Mouse (Mus musculus) heart, postnatal 0 days (tissue): ENCODE measurements at regions not wholly inside any gene's neighbourhood (a gene's known extent, or its start where the extent isn't known, plus 50 kb on each side); places are given as distances from the start of the nearest gene placed in this dataset.
A peak's percentile ranks its signal among the peaks of the same experiment; 100 is the strongest.

Experiments
- ATAC-seq: fragments of 200-750 bp; cut with Nextera tagmentation; 2 replicates; pipeline ENCODE4 v1.8.0; 2017; ENCODE audit warnings: low read depth, moderate number of reproducible peaks, moderate library complexity; ENCODE audit not compliant: insufficient read depth
- DNase-seq: peaks from one replicate; pipeline ENCODE4 v3.0.0-alpha.2; 2016; ENCODE audit warnings: low spot score
- H3K27ac ChIP-seq: fragments of 300-500 bp; sonication (generic); 2 replicates; pipeline ENCODE4 v1.5.1; 2014; ENCODE audit warnings: low read depth, mild to moderate bottlenecking
- H3K27me3 ChIP-seq: fragments of 300-500 bp; sonication (generic); 2 replicates; pipeline ENCODE4 v1.6.1; 2014; ENCODE audit warnings: low read length, mixed read lengths; ENCODE audit not compliant: control insufficient read depth, insufficient read depth
- H3K36me3 ChIP-seq: fragments of 300-500 bp; sonication (generic); replicated peaks from 2 replicates; pipeline ENCODE4 v1.6.1; 2014; ENCODE audit warnings: low read length, mixed read lengths; ENCODE audit not compliant: control insufficient read depth, insufficient read depth
- H3K4me1 ChIP-seq: fragments of 300-500 bp; sonication (generic); 2 replicates; pipeline ENCODE4 v1.6.1; 2014; ENCODE audit warnings: antibody characterized with exemption; ENCODE audit not compliant: control insufficient read depth, insufficient read depth
- H3K4me2 ChIP-seq: fragments of 300-500 bp; sonication (generic); 2 replicates; pipeline ENCODE4 v1.6.1; 2014; ENCODE audit warnings: low read depth, mild to moderate bottlenecking, low read length, moderate library complexity
- H3K4me3 ChIP-seq: fragments of 300-500 bp; sonication (generic); 2 replicates; pipeline ENCODE4 v1.5.1; 2014; ENCODE audit warnings: low read depth, low read length
- H3K9ac ChIP-seq: fragments of 300-500 bp; sonication (generic); replicated peaks from 2 replicates; pipeline ENCODE4 v1.6.1; 2014; ENCODE audit warnings: low read depth, low read length, mixed read lengths
- H3K9me3 ChIP-seq: fragments of 300-500 bp; sonication (generic); replicated peaks from 2 replicates; pipeline ENCODE4 v1.6.1; 2016; ENCODE audit warnings: low read length; ENCODE audit not compliant: control insufficient read depth
- CTCF ChIP-seq: IDR thresholded peaks from 2 replicates; pipeline ENCODE4 v1.5.1; 2016; ENCODE audit warnings: antibody characterized with exemption, control low read depth, low read depth
- EP300 ChIP-seq: IDR thresholded peaks from 2 replicates; pipeline ENCODE4 v1.6.1; 2016; ENCODE audit warnings: antibody characterized with exemption, low read depth
- WGBS: fragments of 180-500 bp; shearing (Covaris S2); extraction: QIAGEN DNeasy Blood & Tissue Kit; methylation state at CpG from one replicate; pipeline ENCODE4 v1.1.7; 2014; 5-methylcytosine and 5-hydroxymethylcytosine counted together

GRCm38 (mm10) chr1:151125028-151125659, 57.2 kb upstream of the Gm47985 start:
- peaks cover 22% of the 10 kb centered on the region for H3K4me1 ChIP-seq
- H3K4me2 ChIP-seq = no peak overlapping the region
- H3K27me3 ChIP-seq = no peaks in the 10 kb centered on the region
- no peaks in the 10 kb centered on the region; the same call in 1 of the 2 replicates for H3K9me3 ChIP-seq
- H3K9ac ChIP-seq = no peak overlapping the region
- WGBS = 87% methylated on average over 9 of the region's 9 CpGs
- DNase-seq (no peak), ATAC-seq (no peak)
- no peaks in the 10 kb centered on the region for H3K36me3 ChIP-seq
- H3K4me3 ChIP-seq = no peak overlapping the region
- H3K27ac ChIP-seq = no peak overlapping the region
- no peak for TF ChIP-seq CTCF
- no peak for TF ChIP-seq EP300

GRCm38 (mm10) chr1:151125764-151126485, 56.4 kb upstream of the Gm47985 start:
- H3K36me3 ChIP-seq = no peaks in the 10 kb centered on the region
- ATAC-seq (no peak), DNase-seq (no peak)
- TF ChIP-seq EP300 (no peak), CTCF (no peak)
- H3K4me2 ChIP-seq = no peak overlapping the region
- 51% methylated on average over 3 of the region's 3 CpGs for whole genome bisulfite sequencing
- H3K9ac ChIP-seq = no peak overlapping the region
- H3K4me3 ChIP-seq = no peak overlapping the region
- peaks cover 26% of the 10 kb centered on the region for H3K4me1 ChIP-seq
- no peaks in the 10 kb centered on the region for H3K27me3 ChIP-seq
- H3K27ac ChIP-seq = no peak overlapping the region
- H3K9me3 ChIP-seq = no peaks in the 10 kb centered on the region; the same call in 1 of the 2 replicates

- H3K9me3 ChIP-seq = no peaks in the 10 kb centered on the region; the same call in 1 of the 2 replicates
- WGBS = 57% methylated on average over 1 of the region's 1 CpGs
- H3K36me3 ChIP-seq = no peaks in the 10 kb centered on the region
- DNase-seq (no peak), ATAC-seq (no peak)
- H3K27ac ChIP-seq = no peak overlapping the region
- no peaks in the 10 kb centered on the region for H3K27me3 ChIP-seq
- H3K9ac ChIP-seq = no peak overlapping the region
- no peak overlapping the region for H3K4me2 ChIP-seq
- H3K4me3 ChIP-seq = no peak overlapping the region
- TF ChIP-seq EP300 (no peak), CTCF (no peak)
- peaks cover 35% of the 10 kb centered on the region for H3K4me1 ChIP-seq
Measured at GRCm38 (mm10) chr1:151126756-151127155, 55.6 kb upstream of the Gm47985 start.

GRCm38 (mm10) chr1:151128005-151128404, 54.3 kb upstream of the Gm47985 start:
- no peaks in the 10 kb centered on the region for H3K27me3 ChIP-seq
- H3K36me3 ChIP-seq = no peaks in the 10 kb centered on the region
- DNase-seq (no peak), ATAC-seq (no peak; the same call in 1 of the 2 replicates)
- no peaks in the 10 kb centered on the region; the same call in 1 of the 2 replicates for H3K9me3 ChIP-seq
- no peak overlapping the region for H3K4me2 ChIP-seq
- H3K4me3 ChIP-seq = no peak overlapping the region
- no peak for TF ChIP-seq EP300
- WGBS = 43% methylated on average over 5 of the region's 5 CpGs
- no peak overlapping the region for H3K9ac ChIP-seq
- peak overlapping the region; percentile 53 for H3K27ac ChIP-seq
- H3K4me1 ChIP-seq = peaks cover 38% of the 10 kb centered on the region

GRCm38 (mm10) chr1:151128955-151129354, 53.4 kb upstream of the Gm47985 start:
- no peak overlapping the region for H3K4me2 ChIP-seq
- H3K9ac ChIP-seq = no peak overlapping the region
- H3K4me1 ChIP-seq = peaks cover 38% of the 10 kb centered on the region
- DNase-seq = no peak
- H3K36me3 ChIP-seq = no peaks in the 10 kb centered on the region
- TF ChIP-seq EP300 (no peak), CTCF (no peak)
- no peak for ATAC-seq
- no peak overlapping the region for H3K4me3 ChIP-seq
- H3K27ac ChIP-seq = 0 out of 2 replicates have a peak overlapping the region, but pooled peaks have one; percentile 5
- H3K9me3 ChIP-seq = no peaks in the 10 kb centered on the region; the same call in 1 of the 2 replicates
- H3K27me3 ChIP-seq = no peaks in the 10 kb centered on the region
